ENCODE assay signal across 10 mouse cellular contexts in the genomic region with DNA sequence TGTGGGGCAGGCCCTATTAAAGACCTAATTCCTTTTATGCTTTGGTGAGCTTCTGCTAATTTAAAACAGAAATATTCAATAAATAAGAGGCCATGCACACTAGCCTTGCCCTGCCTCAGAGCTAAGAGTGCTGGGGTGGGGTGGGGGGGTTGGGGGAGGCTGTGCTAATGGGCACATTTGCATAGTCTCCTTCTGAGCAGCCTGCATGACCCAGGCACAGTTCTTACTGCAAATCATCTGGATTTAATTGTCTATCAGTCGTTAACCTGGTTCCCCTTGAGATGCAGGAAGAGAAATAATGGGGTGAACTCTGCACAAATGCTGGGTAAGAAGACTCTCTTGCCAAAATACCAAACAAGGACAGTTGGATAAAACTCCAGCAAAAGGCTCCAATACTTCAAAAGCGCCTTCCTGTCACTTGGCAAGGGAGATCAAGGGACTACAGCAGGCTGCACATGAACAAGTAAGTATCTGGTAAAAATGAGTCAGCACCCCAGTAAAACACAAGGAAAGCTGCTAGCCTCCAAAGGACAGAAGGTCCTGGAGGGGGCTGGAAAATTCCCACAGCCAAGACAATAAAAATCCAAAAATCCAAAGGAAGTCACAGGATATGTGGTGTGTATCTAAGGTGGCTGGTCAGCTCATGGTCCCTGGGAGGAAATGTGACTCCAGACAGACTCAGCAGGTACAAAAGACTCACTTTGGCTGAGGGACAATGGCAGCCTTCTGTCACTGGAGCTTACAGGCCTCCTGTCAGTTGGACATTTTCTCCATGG. TPM values are rescaled to one million over a fixed set of nuclear protein-coding genes. Genes with fewer than 3 reads are reported as not detected.
DNase-seq lines count a peak whose midpoint lies in the region; ATAC-seq lines count a peak whose summit lies in the region.
"Had no signal": no experiment of that assay in that cellular context is flagged by ENCODE, and none has a peak within 500 bp of the region (broad histone marks: within the 10 kb centered on the region; RNA-seq: fewer than 3 reads in every experiment).

No protein-coding gene starts in this region.

- no peak overlapping the region for H3K4me2 ChIP-seq in hindbrain, embryonic 11.5 days (replicated peaks; ENCODE audit: low read depth, low read length)
- H3K4me2 ChIP-seq in hindbrain, embryonic 13.5 days, result no peak overlapping the region

- DNase-seq in hindbrain, embryonic 11.5 days (ENCODE audit: low spot score), result no peak
- no peak for DNase-seq in hindbrain, embryonic 10.5 days (ENCODE audit: low spot score)
- DNase-seq in MN1 (ENCODE audit: low spot score), result peak; percentile 17
- peak; percentile 77 for DNase-seq in cerebellum, adult 11-12 months
- no peak for DNase-seq in gastrocnemius, adult 18-20 months (ENCODE audit: low spot score)
- no peak for DNase-seq in natural killer cell, adult 2 months (ENCODE audit: low spot score in 2 of 2)
- DNase-seq: thymus, postnatal 36 days had no signal

- WGBS in hindbrain, embryonic 11.5 days, result 66% methylated on average over 2 of the region's 2 CpGs
- 78% methylated on average over 2 of the region's 2 CpGs for WGBS in hindbrain, embryonic 10.5 days
- 66% methylated on average over 2 of the region's 2 CpGs for WGBS in hindbrain, embryonic 13.5 days

- peak; percentile 22; the same call in 1 of the 2 replicates for ATAC-seq in hindbrain, embryonic 11.5 days (ENCODE audit: low FRiP score)
- ATAC-seq in hindbrain, embryonic 13.5 days (ENCODE audit: low FRiP score), result no peak; the same call in 1 of the 2 replicates
- ATAC-seq in erythroblast, adult 5-6 weeks (replicated peaks; ENCODE audit: low FRiP score, poor library complexity, severe bottlenecking), result no peak

- no peaks in the 10 kb centered on the region for H3K9me3 ChIP-seq in hindbrain, embryonic 11.5 days (ENCODE audit: control insufficient read depth, low read length)
- no peaks in the 10 kb centered on the region for H3K9me3 ChIP-seq in hindbrain, embryonic 10.5 days
- no peaks in the 10 kb centered on the region for H3K9me3 ChIP-seq in hindbrain, embryonic 13.5 days
- H3K9me3 ChIP-seq: G1E had no signal

- no peaks in the 10 kb centered on the region for H3K27me3 ChIP-seq in hindbrain, embryonic 11.5 days (ENCODE audit: control insufficient read depth, insufficient read depth, low read length)
- no peaks in the 10 kb centered on the region for H3K27me3 ChIP-seq in hindbrain, embryonic 10.5 days (ENCODE audit: insufficient read depth, poor library complexity, severe bottlenecking)
- H3K27me3 ChIP-seq in hindbrain, embryonic 13.5 days, result no peaks in the 10 kb centered on the region

- H3K9ac ChIP-seq in hindbrain, embryonic 11.5 days (ENCODE audit: low read depth, low read length), result no peak overlapping the region
- no peak overlapping the region for H3K9ac ChIP-seq in hindbrain, embryonic 13.5 days

- H3K4me1 ChIP-seq in hindbrain, embryonic 11.5 days (replicated peaks; ENCODE audit: control insufficient read depth, insufficient read depth, low read length), result no peaks in the 10 kb centered on the region
- peaks cover 16% of the 10 kb centered on the region for H3K4me1 ChIP-seq in hindbrain, embryonic 10.5 days (replicated peaks)
- peaks cover 10% of the 10 kb centered on the region for H3K4me1 ChIP-seq in hindbrain, embryonic 13.5 days (replicated peaks)

- H3K27ac ChIP-seq in hindbrain, embryonic 11.5 days (ENCODE audit: low read depth, low read length), result no peak overlapping the region
- no peak overlapping the region for H3K27ac ChIP-seq in hindbrain, embryonic 10.5 days
- H3K27ac ChIP-seq in hindbrain, embryonic 13.5 days, result peak overlapping the region; percentile 44; the same call in 1 of the 2 replicates

- H3K4me3 ChIP-seq in hindbrain, embryonic 11.5 days (ENCODE audit: low read depth, low read length), result no peak overlapping the region
- no peak overlapping the region for H3K4me3 ChIP-seq in hindbrain, embryonic 10.5 days
- H3K4me3 ChIP-seq in hindbrain, embryonic 13.5 days, result no peak overlapping the region

- no peaks in the 10 kb centered on the region for H3K36me3 ChIP-seq in hindbrain, embryonic 11.5 days (ENCODE audit: control insufficient read depth, insufficient read depth, low read length)
- H3K36me3 ChIP-seq in hindbrain, embryonic 10.5 days, result peaks cover 7% of the 10 kb centered on the region; the same call in 1 of the 2 replicates
- H3K36me3 ChIP-seq in hindbrain, embryonic 13.5 days, result peaks cover 42% of the 10 kb centered on the region

RNA-seq across cellular contexts. Expression of a gene that starts 47.3 kb away (rescaled TPM):
- 22.8 and 26.1 TPM in 2 replicates for polyA plus RNA-seq in hindbrain, embryonic 11.5 days (2014; fragmentation: Nextera tagmentation; extraction: Ambion mirVana)
- polyA plus RNA-seq in hindbrain, embryonic 10.5 days (2016; fragmentation: Nextera tagmentation; extraction: Ambion mirVana), result 15.8 and 19.3 TPM in 2 replicates
- 41.9 and 44.8 TPM in 2 replicates for polyA plus RNA-seq in hindbrain, embryonic 13.5 days (2015; fragmentation: Nextera tagmentation; extraction: Ambion mirVana)
- 9.2 and 20.9 TPM in 2 replicates for total RNA-seq in erythroblast, adult 5-6 weeks (2015; ENCODE audit: low replicate concordance)
- total RNA-seq in erythroblast, adult 5-6 weeks (2017; ENCODE audit: low replicate concordance), result 4.8 and 6.1 TPM in 2 replicates
- 1 to 10 TPM; 4.7 to 7.0 TPM for total RNA-seq in gastrocnemius, adult 18-20 months (2021)

RNA-seq across cellular contexts. Expression of a gene that starts 47.4 kb away (rescaled TPM):
- 27.6 and 27.9 TPM in 2 replicates for polyA plus RNA-seq in hindbrain, embryonic 11.5 days (2014; fragmentation: Nextera tagmentation; extraction: Ambion mirVana)
- 12.4 and 22.1 TPM in 2 replicates for polyA plus RNA-seq in hindbrain, embryonic 10.5 days (2016; fragmentation: Nextera tagmentation; extraction: Ambion mirVana)
- polyA plus RNA-seq in hindbrain, embryonic 13.5 days (2015; fragmentation: Nextera tagmentation; extraction: Ambion mirVana), result 32.7 and 34.7 TPM in 2 replicates
- not detected in 2 replicates for total RNA-seq in erythroblast, adult 5-6 weeks (2015; ENCODE audit: low replicate concordance)
- total RNA-seq in erythroblast, adult 5-6 weeks (2017; ENCODE audit: low replicate concordance), result not detected in 2 replicates
- under 1 TPM; 0.30 to 0.57 TPM for total RNA-seq in gastrocnemius, adult 18-20 months (2021)

Comparison
In these comparisons a context has a peak if more than half of its experiments do, and no peak if none do; other contexts are left out.
1. DNase-seq: peak in MN1 (single experiment) and cerebellum, adult 11-12 months (single experiment); none in hindbrain, embryonic 11.5 days (single experiment), hindbrain, embryonic 10.5 days (single experiment), gastrocnemius, adult 18-20 months (single experiment) and natural killer cell, adult 2 months (0 of 2).